Mouse (Mus musculus): ENCODE measurements around the gene BC017158. TPM values are rescaled to one million over a fixed set of nuclear protein-coding genes. Genes with fewer than 3 reads are reported as not detected.
"Not testable (repeated sequence)": the region's sequence is repeated elsewhere in the genome, so short reads cannot be mapped to it uniquely, and the experiment has no call there.

The BC017158 gene
- polyA plus RNA-seq (2016; fragmentation: Nextera tagmentation; extraction: Ambion mirVana): 26.3 and 29.4 TPM in 2 replicates

DNA sequence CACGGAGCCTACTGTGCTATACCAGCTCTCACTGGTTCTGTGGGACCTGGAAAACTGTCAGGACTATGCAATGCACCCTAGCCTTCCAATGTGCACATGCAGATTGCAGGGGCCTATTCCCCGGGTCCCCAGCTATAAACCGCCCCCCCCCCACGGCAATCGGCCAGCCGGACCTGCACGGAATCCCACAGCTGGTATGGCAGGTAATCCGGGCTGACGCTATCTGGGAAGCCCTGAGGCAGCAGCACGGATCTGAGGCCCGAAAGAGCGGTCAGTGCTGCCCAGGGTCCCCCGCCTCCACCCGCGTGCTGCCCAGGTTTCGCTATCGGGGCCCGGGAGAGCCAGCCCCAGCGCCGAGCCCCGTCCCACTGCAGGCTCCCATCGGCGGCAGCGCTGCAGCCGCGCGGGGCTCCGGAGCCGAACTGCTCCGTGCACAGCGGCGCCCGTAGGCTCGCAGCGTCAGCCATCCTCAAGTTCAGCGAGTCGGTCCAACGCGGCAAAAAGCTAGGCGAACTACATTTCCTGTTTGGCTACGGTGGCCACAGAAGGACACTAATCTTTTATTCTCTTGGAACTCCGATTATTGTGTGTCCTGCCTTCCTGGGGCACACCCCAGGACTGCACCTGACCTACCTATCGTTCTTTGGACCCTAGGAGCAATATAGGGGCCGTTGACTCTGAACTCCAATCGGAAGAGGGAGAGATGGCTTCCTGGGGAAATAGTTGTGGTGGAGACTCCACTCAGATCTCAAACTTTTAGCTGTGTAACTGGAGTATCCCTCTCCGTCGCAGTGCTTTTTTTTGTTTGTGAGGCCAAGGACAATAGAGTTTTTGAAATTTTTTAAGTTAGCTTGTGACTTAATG lies at the start of gene BC017158:
BC017158 (minus strand) TSS at position 554 of the 864 bp plus-strand sequence.
- Histone ChIP-seq H3K9ac (peak within 1 kb of the TSS; percentile 94), H3K9me3 (replicated peaks) (no peaks in the 10 kb centered on the region), H3K4me2 (peak within 1 kb of the TSS; percentile 93), H3K4me3 (peak within 1 kb of the TSS; percentile 82), H3K27ac (peak within 1 kb of the TSS; percentile 94), H3K36me3 (peaks cover 46% of the 10 kb centered on the region), H3K4me1 (peaks cover 91% of the 10 kb centered on the region), H3K27me3 (replicated peaks) (no peaks in the 10 kb centered on the region)
- under 1% methylated on average over 47 of the region's 47 CpGs for WGBS (ENCODE audit: insufficient replicate concordance)
- ATAC-seq: peak; percentile 72

DNA sequence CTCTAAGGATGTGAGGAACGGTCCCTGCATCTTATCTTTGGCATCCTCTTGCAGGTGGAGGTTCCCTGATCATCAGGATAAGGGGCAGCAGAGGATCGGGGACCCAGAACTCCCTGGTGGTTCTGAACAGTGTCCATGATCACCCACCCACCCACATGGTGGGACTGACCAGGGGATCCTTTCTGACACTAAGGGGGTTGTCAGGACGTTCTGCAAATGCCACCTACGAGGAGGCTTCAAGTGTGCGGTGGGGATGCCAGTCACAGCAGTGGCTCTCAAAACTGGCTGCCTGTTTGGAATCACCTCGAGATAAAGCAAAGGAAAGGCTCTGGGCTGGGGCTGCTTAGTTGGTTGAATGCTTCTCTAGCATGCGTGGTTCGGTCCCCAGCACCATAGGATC lies 49.0 kb upstream of the BC017158 start:
- Histone ChIP-seq H3K27ac (no peak overlapping the region), H3K9me3 (replicated peaks) (no peaks in the 10 kb centered on the region), H3K4me2 (no peak overlapping the region), H3K36me3 (no peaks in the 10 kb centered on the region), H3K4me3 (no peak overlapping the region), H3K9ac (no peak overlapping the region), H3K27me3 (replicated peaks) (peaks cover 14% of the 10 kb centered on the region), H3K4me1 (no peaks in the 10 kb centered on the region)
- ATAC-seq: no peak
- WGBS (ENCODE audit: insufficient replicate concordance): 53% methylated on average over 8 of the region's 8 CpGs

DNA sequence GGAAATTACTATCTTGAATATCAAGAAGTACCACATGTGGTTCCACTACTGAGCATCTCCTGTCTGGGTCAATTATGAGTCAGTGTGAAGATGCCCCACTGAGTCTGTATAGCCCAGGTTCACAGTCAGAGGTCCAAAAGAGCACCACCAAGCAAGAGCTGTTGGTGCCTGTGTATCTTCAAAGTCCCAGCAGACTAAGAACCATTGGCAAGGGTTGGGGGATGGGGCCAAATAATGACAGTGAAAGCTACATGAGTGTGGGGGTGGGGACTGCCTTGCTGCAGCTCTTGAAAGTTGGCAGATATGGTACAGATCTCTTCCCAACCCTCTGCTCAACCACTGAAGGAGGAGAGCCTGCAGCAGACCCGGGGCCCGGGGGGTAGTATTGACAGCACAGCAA lies 48.6 kb upstream of the BC017158 start:
- H3K27me3 ChIP-seq (replicated peaks): peaks cover 17% of the 10 kb centered on the region
- WGBS (ENCODE audit: insufficient replicate concordance): 42% methylated on average over 2 of the region's 2 CpGs
- H3K27ac ChIP-seq: no peak overlapping the region
- no peak overlapping the region for H3K4me2 ChIP-seq
- no peak overlapping the region for H3K4me3 ChIP-seq
- H3K9ac ChIP-seq: no peak overlapping the region
- no peak for ATAC-seq
- no peaks in the 10 kb centered on the region for H3K36me3 ChIP-seq
- H3K4me1 ChIP-seq: no peaks in the 10 kb centered on the region
- H3K9me3 ChIP-seq (replicated peaks): no peaks in the 10 kb centered on the region

DNA sequence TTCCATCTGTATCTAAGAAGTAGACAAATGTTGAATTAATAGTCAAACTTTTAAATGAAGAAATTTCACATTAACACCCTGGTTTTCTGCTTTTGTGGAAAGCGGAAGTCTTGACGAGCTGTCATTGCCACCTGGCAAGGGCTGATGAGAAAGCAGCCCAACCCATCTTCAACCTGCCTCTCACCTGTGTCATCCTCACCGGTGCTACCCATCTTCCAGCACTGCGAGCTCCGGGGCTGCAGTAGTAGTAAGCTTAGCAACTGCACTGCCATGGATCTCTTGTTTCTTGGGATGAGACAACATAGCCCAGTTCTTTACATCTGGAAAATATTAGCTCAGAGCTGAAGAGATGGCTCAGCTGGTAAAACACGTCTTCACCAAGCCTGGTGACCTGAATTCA lies 47.7 kb upstream of the BC017158 start:
- no peaks in the 10 kb centered on the region for H3K36me3 ChIP-seq
- no peak overlapping the region for H3K9ac ChIP-seq
- no peak overlapping the region for H3K27ac ChIP-seq
- H3K27me3 ChIP-seq (replicated peaks): peaks cover 17% of the 10 kb centered on the region
- H3K9me3 ChIP-seq (replicated peaks): no peaks in the 10 kb centered on the region
- H3K4me1 ChIP-seq: no peaks in the 10 kb centered on the region
- ATAC-seq: no peak
- no peak overlapping the region for H3K4me3 ChIP-seq
- H3K4me2 ChIP-seq: no peak overlapping the region
- 73% methylated on average over 6 of the region's 6 CpGs for WGBS (ENCODE audit: insufficient replicate concordance)

DNA sequence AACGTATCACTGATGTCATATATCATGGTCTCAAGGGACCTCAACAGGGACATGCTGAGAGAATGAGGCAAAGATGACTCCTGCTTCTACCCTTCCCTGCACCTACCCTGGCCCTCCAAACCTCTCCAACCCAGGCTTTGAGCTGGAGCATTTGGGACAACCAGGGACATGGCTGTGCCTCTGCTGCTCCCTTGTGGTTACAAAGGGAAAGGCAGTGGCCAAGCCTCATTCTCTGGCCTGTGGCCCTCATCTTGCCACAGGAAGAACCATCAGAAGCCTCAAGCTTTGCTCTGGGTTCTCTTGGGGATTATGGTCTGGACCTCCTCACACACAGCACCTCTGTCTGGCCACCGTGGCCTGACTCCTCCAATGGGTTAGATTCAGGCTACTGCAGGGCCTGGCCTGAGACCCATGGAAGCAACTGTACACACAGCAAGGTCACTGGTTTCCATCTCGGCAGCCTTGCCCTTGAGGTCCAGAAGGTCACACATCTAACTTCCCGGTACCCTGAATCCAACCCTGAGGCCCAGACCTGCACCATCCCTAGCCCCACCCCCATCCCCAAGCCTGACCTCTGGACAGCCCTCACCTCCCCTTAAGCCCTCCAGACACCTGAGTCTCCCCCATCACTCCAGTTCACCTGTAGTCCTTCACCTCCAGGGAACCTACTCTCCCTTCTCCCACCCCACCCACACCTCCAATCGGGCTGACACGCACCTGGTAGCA lies 47.1 kb upstream of the BC017158 start:
- no peak overlapping the region for H3K9ac ChIP-seq
- no peaks in the 10 kb centered on the region for H3K36me3 ChIP-seq
- WGBS (ENCODE audit: insufficient replicate concordance): 55% methylated on average over 6 of the region's 6 CpGs
- no peak overlapping the region for H3K4me2 ChIP-seq
- H3K27me3 ChIP-seq (replicated peaks): peaks cover 17% of the 10 kb centered on the region
- no peaks in the 10 kb centered on the region for H3K4me1 ChIP-seq
- no peak overlapping the region for H3K27ac ChIP-seq
- H3K4me3 ChIP-seq: no peak overlapping the region
- peak; percentile 68 for ATAC-seq
- H3K9me3 ChIP-seq (replicated peaks): no peaks in the 10 kb centered on the region

DNA sequence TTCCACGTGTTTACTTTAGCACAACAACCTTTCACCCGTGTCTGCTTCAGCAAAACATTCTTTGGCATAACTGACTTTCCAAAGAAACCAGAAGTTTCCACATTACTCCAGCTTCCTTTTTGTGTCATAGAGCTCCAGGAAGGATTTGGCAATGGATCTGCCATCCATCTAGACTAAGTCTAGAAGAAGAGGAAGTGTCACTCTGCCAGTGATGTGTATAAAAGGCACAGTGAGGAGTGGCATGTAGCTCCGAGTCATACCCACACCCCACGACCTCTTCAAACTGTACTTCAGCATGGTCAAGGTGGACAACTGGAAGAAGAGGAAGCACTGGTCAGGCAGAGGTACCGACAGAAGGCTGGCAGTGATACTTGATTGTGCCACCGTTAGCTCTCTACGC lies 46.5 kb upstream of the BC017158 start:
- Histone ChIP-seq H3K9me3 (replicated peaks) (no peaks in the 10 kb centered on the region), H3K27me3 (replicated peaks) (peaks cover 17% of the 10 kb centered on the region), H3K4me3 (no peak overlapping the region), H3K27ac (no peak overlapping the region), H3K9ac (no peak overlapping the region), H3K36me3 (no peaks in the 10 kb centered on the region), H3K4me1 (no peaks in the 10 kb centered on the region), H3K4me2 (no peak overlapping the region)
- no peak for ATAC-seq
- WGBS (ENCODE audit: insufficient replicate concordance): 64% methylated on average over 7 of the region's 7 CpGs

DNA sequence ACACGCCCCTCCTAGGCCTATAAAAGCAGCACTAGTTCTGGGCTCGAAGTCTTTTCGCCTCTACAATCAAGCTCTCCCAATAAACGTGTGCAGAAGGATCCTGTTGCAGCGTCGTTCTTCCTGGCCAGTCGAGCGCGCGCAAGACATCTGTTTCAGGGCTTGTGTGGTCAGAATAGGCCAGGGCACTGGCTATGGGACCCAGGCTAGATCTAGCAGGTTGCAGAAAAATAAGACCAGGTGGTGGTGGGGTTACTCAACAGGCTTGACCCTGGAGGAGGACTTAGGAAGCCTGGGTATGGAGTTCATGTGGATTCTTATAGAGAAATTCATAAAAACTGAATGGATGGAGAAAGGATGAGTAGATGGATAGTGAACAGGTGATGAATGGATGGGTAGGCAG lies 44.7 kb upstream of the BC017158 start:
- not testable (repeated sequence) for H3K9me3 ChIP-seq (replicated peaks); H3K4me1 ChIP-seq; H3K9ac ChIP-seq; H3K36me3 ChIP-seq; H3K27ac ChIP-seq; H3K4me2 ChIP-seq; ATAC-seq; H3K4me3 ChIP-seq
- H3K27me3 ChIP-seq (replicated peaks): peaks cover 14% of the 10 kb centered on the region
- WGBS (ENCODE audit: insufficient replicate concordance): 90% methylated on average over 8 of the region's 10 CpGs

DNA sequence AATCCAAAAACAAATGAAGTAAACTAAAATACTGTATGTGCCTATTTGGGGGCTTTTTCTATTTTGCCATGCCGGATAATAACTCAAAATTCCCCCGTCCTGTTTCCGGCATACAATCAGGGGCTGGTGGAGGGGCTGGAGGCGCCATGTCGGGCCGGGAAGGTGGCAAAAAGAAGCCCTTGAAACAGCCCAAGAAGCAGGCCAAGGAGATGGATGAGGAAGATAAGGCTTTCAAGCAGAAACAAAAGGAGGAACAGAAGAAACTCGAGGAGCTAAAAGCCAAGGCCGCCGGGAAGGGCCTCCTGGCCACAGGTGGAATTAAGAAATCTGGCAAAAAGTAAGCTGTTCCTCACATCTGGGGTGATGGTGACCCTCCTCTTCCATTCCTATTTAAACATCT lies 42.4 kb upstream of the BC017158 start:
- WGBS (ENCODE audit: insufficient replicate concordance): 59% methylated on average over 9 of the region's 9 CpGs

DNA sequence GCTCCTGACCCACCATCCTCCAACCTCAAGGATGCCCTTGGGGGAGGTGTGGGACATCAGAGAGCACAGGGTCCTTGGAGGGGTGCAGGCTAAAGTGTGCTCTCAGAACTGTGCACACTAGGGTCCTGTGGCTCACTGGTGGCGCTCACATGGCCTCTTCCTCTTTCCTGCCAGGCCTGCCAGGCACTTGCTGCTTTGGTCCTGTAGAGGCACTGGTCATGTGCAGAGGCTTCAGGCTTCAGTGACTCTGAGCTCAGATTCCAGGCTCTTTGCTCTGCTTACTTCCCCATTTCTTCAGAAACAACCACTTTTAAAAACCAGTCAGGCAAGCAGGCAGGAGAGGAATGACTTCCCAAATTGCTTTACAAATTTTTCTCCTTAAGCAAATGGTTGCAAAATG lies 34.9 kb upstream of the BC017158 start:
- Histone ChIP-seq H3K36me3 (no peaks in the 10 kb centered on the region), H3K4me2 (no peak overlapping the region), H3K27me3 (replicated peaks) (peaks cover 10% of the 10 kb centered on the region; the same call in 1 of the 2 replicates), H3K27ac (no peak overlapping the region), H3K4me3 (no peak overlapping the region), H3K4me1 (no peaks in the 10 kb centered on the region), H3K9me3 (replicated peaks) (no peaks in the 10 kb centered on the region), H3K9ac (no peak overlapping the region)
- ATAC-seq: no peak
- WGBS (ENCODE audit: insufficient replicate concordance): 41% methylated on average over 1 of the region's 1 CpGs

More for the DNA sequence above, 42.4 kb upstream of the BC017158 start:
- not testable (repeated sequence) for H3K9me3 ChIP-seq (replicated peaks); H3K4me3 ChIP-seq; H3K36me3 ChIP-seq; H3K27me3 ChIP-seq (replicated peaks); H3K4me1 ChIP-seq; H3K9ac ChIP-seq; ATAC-seq; H3K4me2 ChIP-seq; H3K27ac ChIP-seq

DNA sequence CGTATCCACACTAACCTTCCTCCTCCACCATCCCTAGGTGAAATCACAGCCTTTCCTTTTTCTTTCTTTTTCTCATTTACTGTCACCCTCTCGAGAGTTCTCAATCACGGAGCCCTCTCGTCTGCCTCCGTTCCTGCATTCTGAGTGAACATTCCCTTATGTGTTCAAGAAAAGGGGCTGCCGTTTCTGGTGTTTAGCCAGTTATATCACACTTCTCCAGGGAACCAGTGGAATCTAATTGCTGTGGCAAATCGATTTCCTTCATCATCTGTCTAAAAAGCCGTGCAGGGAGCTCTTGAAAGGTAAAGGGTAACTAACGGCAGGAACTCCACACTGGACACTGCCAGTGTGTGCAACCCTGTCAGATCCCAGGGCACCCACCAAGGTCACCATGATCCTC lies 33.0 kb upstream of the BC017158 start:
- WGBS (ENCODE audit: insufficient replicate concordance): 68% methylated on average over 9 of the region's 9 CpGs
- H3K36me3 ChIP-seq: no peaks in the 10 kb centered on the region

DNA sequence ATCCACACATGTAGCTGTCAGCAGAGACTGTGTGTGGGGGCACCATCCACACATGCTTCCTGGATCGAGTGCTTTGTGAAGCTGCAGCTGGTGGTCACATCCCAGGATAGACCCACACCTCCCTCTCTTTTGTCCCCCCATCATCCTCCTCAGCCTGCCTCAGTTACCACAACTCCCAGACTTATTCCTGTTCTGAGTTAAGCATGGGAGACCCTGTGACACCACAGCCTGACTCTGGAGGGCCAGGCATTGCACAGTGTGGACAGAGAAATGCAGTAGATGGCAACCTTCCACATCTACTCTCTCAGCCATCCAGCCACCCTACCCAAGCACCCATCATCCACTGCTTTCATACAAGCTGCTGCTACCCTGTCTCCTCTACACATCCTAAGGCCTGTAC lies 27.0 kb upstream of the BC017158 start:
- no peak overlapping the region for H3K9ac ChIP-seq
- WGBS (ENCODE audit: insufficient replicate concordance): 80% methylated on average over 1 of the region's 1 CpGs
- no peak overlapping the region for H3K4me3 ChIP-seq
- H3K36me3 ChIP-seq: no peaks in the 10 kb centered on the region
- H3K27me3 ChIP-seq (replicated peaks): peaks cover 20% of the 10 kb centered on the region; the same call in 1 of the 2 replicates
- H3K27ac ChIP-seq: no peak overlapping the region
- H3K4me2 ChIP-seq: no peak overlapping the region
- no peaks in the 10 kb centered on the region for H3K9me3 ChIP-seq (replicated peaks)
- ATAC-seq: no peak
- H3K4me1 ChIP-seq: peaks cover 11% of the 10 kb centered on the region

More for the DNA sequence above, 33.0 kb upstream of the BC017158 start:
- ATAC-seq: no peak
- H3K9ac ChIP-seq: no peak overlapping the region
- H3K4me3 ChIP-seq: no peak overlapping the region
- no peaks in the 10 kb centered on the region for H3K4me1 ChIP-seq
- H3K27ac ChIP-seq: no peak overlapping the region
- peaks cover 10% of the 10 kb centered on the region; the same call in 1 of the 2 replicates for H3K27me3 ChIP-seq (replicated peaks)
- H3K9me3 ChIP-seq (replicated peaks): no peaks in the 10 kb centered on the region
- no peak overlapping the region for H3K4me2 ChIP-seq

DNA sequence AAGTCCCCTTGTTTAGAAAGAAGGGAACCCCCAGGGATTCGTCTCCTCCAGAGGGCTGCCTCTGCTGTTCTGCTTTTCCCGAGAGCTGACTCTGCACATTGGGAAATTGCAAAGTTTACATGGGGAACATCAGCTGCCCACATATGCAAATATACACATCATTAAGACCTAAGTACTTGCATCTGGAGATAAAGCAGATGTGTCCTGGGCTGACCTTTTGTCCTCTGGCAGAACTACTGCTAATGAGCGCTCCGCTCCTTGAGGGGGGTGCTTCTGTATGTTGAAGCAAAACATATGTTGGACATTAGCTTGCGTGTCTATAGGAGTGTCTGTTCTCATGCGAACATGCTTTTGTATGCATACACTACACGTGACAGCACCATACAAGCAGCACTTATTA lies 23.3 kb upstream of the BC017158 start:
- Histone ChIP-seq H3K4me3 (no peak overlapping the region), H3K27ac (no peak overlapping the region), H3K4me1 (peaks cover 22% of the 10 kb centered on the region), H3K9ac (no peak overlapping the region), H3K9me3 (replicated peaks) (no peaks in the 10 kb centered on the region), H3K4me2 (no peak overlapping the region), H3K36me3 (no peaks in the 10 kb centered on the region), H3K27me3 (replicated peaks) (peaks cover 29% of the 10 kb centered on the region; the same call in 1 of the 2 replicates)
- WGBS (ENCODE audit: insufficient replicate concordance): 65% methylated on average over 7 of the region's 7 CpGs
- ATAC-seq: no peak
